Mouse (Mus musculus) left cerebral cortex, adult 18-20 months (tissue): ENCODE data around the gene Cnot1. TPM values are rescaled to one million over a fixed set of nuclear protein-coding genes. Genes with fewer than 3 reads are reported as not detected.
A peak's percentile ranks its signal among the peaks of the same experiment; 100 is the strongest.
"Not testable (repeated sequence)": the region's sequence is repeated elsewhere in the genome, so short reads cannot be mapped to it uniquely, and the experiment has no call there.

Experiments
- DNase-seq, 2 experiments: peaks; one replicate each; pipeline ENCODE4 v3.0.0; 2021 to 2022; ENCODE audit warnings: low spot score in 2 of 2, mixed read lengths in 1 of 2
- long read RNA-seq, 2 experiments: library from polyadenylated mRNA; stranded (forward); transcript quantifications; one replicate each; pipeline ENCODE4 v2.0.0; 2021
- total RNA-seq, 2 experiments: library from RNA; stranded (reverse); gene quantifications; 2 replicates each; pipeline ENCODE4 v1.2.3; 2021

Cnot1 gene
- total RNA-seq: 100 to 1,000 TPM; 129 to 130 TPM
- long read RNA-seq, experiment 1, full-length matches to known transcripts: 3 of 20 reads
- long read RNA-seq, experiment 1, partial matches to known transcripts: 8 of 20 reads
- long read RNA-seq, experiment 1, other reads (novel, unspliced or antisense): 9 of 20 reads
- long read RNA-seq, experiment 2, full-length matches to known transcripts: 4 of 11 reads
- long read RNA-seq, experiment 2, partial matches to known transcripts: 3 of 11 reads
- long read RNA-seq, experiment 2, other reads (novel, unspliced or antisense): 4 of 11 reads

GRCm38 (mm10) chr8:95807331-95807843, at the start of gene Cnot1:
Gene Cnot1, minus strand, starts transcription at chr8:95807464.
- peak; percentile 94 to 98 for DNase-seq

DNA sequence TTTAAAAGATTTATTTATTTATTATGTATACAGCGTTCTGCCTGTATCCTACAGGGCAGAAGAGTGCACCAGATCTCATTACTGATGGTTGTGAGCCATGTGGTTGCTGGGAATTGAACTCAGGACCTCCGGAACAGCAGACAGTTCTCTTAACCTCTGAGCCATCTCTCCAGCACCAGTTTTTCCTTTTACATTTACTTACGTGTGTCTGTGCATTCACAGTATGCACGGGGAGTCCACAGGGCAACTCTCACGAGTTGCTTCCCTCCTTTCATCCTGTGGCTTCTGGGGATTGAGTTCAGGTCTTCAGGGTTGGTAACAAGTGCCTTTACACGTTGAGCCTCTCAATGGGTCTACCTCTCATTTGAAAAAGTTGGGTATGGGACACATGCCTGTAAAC, 46.9 kb upstream of the Cnot1 start:
- no peak for DNase-seq

GRCm38 (mm10) chr8:95853102-95853843, 46.0 kb upstream of the Cnot1 start, which contains the start of gene Slc38a7:
Gene Slc38a7, minus strand, starts transcription at chr8:95853539.
- DNase-seq: peak; percentile 77 to 83

GRCm38 (mm10) chr8:95852290-95852689, 45.0 kb upstream of the Cnot1 start:
- no peak for DNase-seq

GRCm38 (mm10) chr8:95850326-95850725, 43.1 kb upstream of the Cnot1 start:
- DNase-seq: no peak

DNA sequence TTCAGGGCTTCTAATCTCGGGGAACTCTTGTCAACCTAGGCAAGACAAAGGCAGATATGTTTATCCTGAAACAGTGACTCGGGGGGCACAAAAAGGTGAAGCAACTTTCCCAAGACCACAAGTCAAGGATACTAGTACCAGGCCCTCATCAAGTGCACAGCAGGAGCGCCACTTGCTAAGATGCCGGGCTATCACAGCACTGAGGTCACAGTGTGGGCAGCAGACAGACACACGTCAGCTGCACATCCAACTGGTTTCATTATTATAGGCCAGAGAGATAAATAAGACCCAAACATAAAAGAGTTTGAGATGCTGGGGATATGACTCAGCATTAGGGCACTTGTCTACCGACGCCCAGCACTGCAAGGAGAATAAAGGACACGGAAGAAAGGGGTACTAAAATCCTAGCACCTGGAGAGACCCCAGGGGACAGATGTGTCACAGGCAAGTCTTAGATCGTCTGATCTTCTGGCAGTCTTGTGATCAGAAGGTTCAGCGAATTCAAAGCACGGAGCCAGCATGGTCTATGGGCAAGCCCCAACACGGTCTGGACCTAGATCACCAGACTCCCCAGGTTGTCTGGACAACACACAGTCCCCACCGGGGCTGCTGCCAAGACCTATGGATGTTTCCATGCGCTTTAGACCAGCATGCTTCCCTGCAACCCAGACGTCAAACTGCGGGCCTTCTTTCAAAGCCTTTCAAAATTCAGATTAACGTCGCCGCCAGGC, 41.6 kb upstream of the Cnot1 start:
- no peak for DNase-seq

- DNase-seq: peak in 1 of 2 experiments; percentile 32
Observed at GRCm38 (mm10) chr8:95848061-95848551, 40.8 kb upstream of the Cnot1 start.

- DNase-seq: no peak
Observed at GRCm38 (mm10) chr8:95845026-95845425, 37.8 kb upstream of the Cnot1 start.

GRCm38 (mm10) chr8:95843968-95844367, 36.7 kb upstream of the Cnot1 start:
- DNase-seq: no peak

- no peak for DNase-seq
Observed at GRCm38 (mm10) chr8:95841436-95841835, 34.2 kb upstream of the Cnot1 start.

- DNase-seq: no peak
Observed at GRCm38 (mm10) chr8:95839289-95839688, 32.0 kb upstream of the Cnot1 start.

GRCm38 (mm10) chr8:95837266-95837665, 30.0 kb upstream of the Cnot1 start:
- no peak for DNase-seq

- no peak for DNase-seq
Observed at GRCm38 (mm10) chr8:95835891-95836290, 28.6 kb upstream of the Cnot1 start.

DNA sequence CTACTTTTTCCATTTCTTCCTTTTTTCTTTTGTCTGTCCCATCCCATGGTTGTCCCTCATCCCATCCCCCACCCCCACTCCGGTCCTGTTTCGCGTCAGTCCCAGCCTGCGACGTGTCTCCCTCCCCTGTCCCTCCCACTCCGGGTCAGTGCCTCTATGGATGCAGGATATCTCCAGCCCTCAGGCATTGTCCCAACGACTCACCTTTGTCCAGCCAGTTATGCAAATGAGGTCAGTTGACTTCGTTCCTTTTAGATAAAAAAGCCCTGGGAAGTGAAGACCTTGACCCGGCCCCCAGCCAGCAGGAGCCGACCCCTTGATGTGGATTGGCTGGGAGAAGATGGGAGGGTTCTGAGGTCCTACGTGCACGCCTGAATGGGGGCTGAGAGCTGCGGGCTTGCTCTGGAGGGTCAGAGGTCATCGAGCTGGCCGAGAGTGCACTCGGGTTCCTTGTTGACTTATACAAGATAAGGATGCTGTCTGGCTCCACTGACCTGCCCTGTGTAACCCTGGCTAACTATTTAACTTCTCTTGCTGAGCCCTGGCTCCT, 26.2 kb upstream of the Cnot1 start:
- no peak for DNase-seq

GRCm38 (mm10) chr8:95832603-95833434, 25.6 kb upstream of the Cnot1 start:
- DNase-seq: peak; percentile 89 to 90

- DNase-seq: no peak
Observed at GRCm38 (mm10) chr8:95830144-95830543, 22.9 kb upstream of the Cnot1 start.

- not testable (repeated sequence) for DNase-seq
Observed at GRCm38 (mm10) chr8:95825162-95825561, 17.9 kb upstream of the Cnot1 start, which contains the start of gene Sap18b. Gene Sap18b, plus strand, starts transcription at chr8:95825346.

GRCm38 (mm10) chr8:95822699-95823098, 15.4 kb upstream of the Cnot1 start:
- no peak for DNase-seq

DNA sequence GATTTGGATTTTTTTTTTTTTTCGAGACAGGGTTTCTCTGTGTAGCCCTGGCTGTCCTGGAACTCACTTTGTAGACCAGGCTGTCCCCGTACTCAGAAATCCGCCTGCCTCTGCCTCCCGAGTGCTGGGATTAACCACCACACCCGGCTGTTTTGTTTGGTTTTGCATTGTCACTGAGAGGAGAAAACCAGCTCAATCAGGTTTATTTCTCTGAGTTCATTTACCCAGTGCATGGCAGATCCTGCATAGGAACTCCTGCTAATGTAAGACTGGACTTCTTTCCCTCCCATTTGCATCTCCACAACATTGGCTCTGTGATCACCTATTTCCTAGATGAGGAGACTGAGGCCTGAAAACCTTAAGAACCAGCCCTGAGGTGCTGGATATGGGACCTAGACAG, 14.8 kb upstream of the Cnot1 start:
- DNase-seq: no peak

- no peak for DNase-seq
Observed at GRCm38 (mm10) chr8:95821266-95821665, 14.0 kb upstream of the Cnot1 start.
